Mouse (Mus musculus): ENCODE results near the gene Rad51d.
A peak's percentile ranks its signal among the peaks of the same experiment; 100 is the strongest.
"Not testable (repeated sequence)": the region's sequence is repeated elsewhere in the genome, so short reads cannot be mapped to it uniquely, and the experiment has no call there.

Gene Rad51d

GRCm38 (mm10) chr11:82890342-82890762 lies at the start of gene Rad51d:
TSS of gene Rad51d (minus strand) at chr11:82890614.
- peak; percentile 95 for ATAC-seq (ENCODE audit: insufficient number of reproducible peaks, low FRiP score, low TSS enrichment)

- no peak for ATAC-seq (ENCODE audit: insufficient number of reproducible peaks, low FRiP score, low TSS enrichment)
These were observed 42.8 kb upstream of the Rad51d start for GRCm38 (mm10) chr11:82933186-82933585.

GRCm38 (mm10) chr11:82931671-82932450 lies 41.4 kb upstream of the Rad51d start:
- ATAC-seq (ENCODE audit: insufficient number of reproducible peaks, low FRiP score, low TSS enrichment) = not testable (repeated sequence)

- ATAC-seq (ENCODE audit: insufficient number of reproducible peaks, low FRiP score, low TSS enrichment) = not testable (repeated sequence)
These were observed 40.7 kb upstream of the Rad51d start for GRCm38 (mm10) chr11:82931161-82931560.

- ATAC-seq (ENCODE audit: insufficient number of reproducible peaks, low FRiP score, low TSS enrichment) = not testable (repeated sequence)
These were observed 40.1 kb upstream of the Rad51d start for GRCm38 (mm10) chr11:82930391-82930955.

- ATAC-seq (ENCODE audit: insufficient number of reproducible peaks, low FRiP score, low TSS enrichment) = no peak
These were observed 39.2 kb upstream of the Rad51d start for GRCm38 (mm10) chr11:82929633-82929950.

GRCm38 (mm10) chr11:82928897-82929632 lies 38.7 kb upstream of the Rad51d start:
- ATAC-seq (ENCODE audit: insufficient number of reproducible peaks, low FRiP score, low TSS enrichment) = no peak

- ATAC-seq (ENCODE audit: insufficient number of reproducible peaks, low FRiP score, low TSS enrichment) = not testable (repeated sequence)
These were observed 33.5 kb upstream of the Rad51d start for GRCm38 (mm10) chr11:82923910-82924309.

- no peak for ATAC-seq (ENCODE audit: insufficient number of reproducible peaks, low FRiP score, low TSS enrichment)
These were observed 31.3 kb upstream of the Rad51d start for GRCm38 (mm10) chr11:82921691-82922090.

- no peak for ATAC-seq (ENCODE audit: insufficient number of reproducible peaks, low FRiP score, low TSS enrichment)
These were observed 30.4 kb upstream of the Rad51d start for GRCm38 (mm10) chr11:82920768-82921167.

GRCm38 (mm10) chr11:82914711-82915352 lies 24.4 kb upstream of the Rad51d start:
- peak; percentile 64; the same call in 1 of the 2 replicates for ATAC-seq (ENCODE audit: insufficient number of reproducible peaks, low FRiP score, low TSS enrichment)

- ATAC-seq (ENCODE audit: insufficient number of reproducible peaks, low FRiP score, low TSS enrichment) = no peak
These were observed 20.4 kb upstream of the Rad51d start for GRCm38 (mm10) chr11:82910679-82911389.

- ATAC-seq (ENCODE audit: insufficient number of reproducible peaks, low FRiP score, low TSS enrichment) = no peak
These were observed 19.8 kb upstream of the Rad51d start, which contains the start of gene Unc45b for GRCm38 (mm10) chr11:82910250-82910649. TSS of gene Unc45b (plus strand) at chr11:82910550.

GRCm38 (mm10) chr11:82908608-82908989 lies 18.2 kb upstream of the Rad51d start:
- ATAC-seq (ENCODE audit: insufficient number of reproducible peaks, low FRiP score, low TSS enrichment) = no peak

GRCm38 (mm10) chr11:82907651-82908607 lies 17.5 kb upstream of the Rad51d start, which contains the start of gene Nle1:
TSS of gene Nle1 (minus strand) at chr11:82908411.
- peak; percentile 81 for ATAC-seq (ENCODE audit: insufficient number of reproducible peaks, low FRiP score, low TSS enrichment)

- ATAC-seq (ENCODE audit: insufficient number of reproducible peaks, low FRiP score, low TSS enrichment) = no peak
These were observed 15.4 kb upstream of the Rad51d start for GRCm38 (mm10) chr11:82905816-82906215.

- ATAC-seq (ENCODE audit: insufficient number of reproducible peaks, low FRiP score, low TSS enrichment) = no peak
These were observed 14.5 kb upstream of the Rad51d start for GRCm38 (mm10) chr11:82904952-82905351.

- no peak; the same call in 1 of the 2 replicates for ATAC-seq (ENCODE audit: insufficient number of reproducible peaks, low FRiP score, low TSS enrichment)
These were observed 11.3 kb upstream of the Rad51d start for GRCm38 (mm10) chr11:82901606-82902310.
